In genomic region chr17:15152477-15152876, GRCm38 (mm10) we compare ENCODE assay signal across 19 mouse cellular contexts.
A peak's percentile ranks its signal among the peaks of the same experiment; 100 is the strongest.
DNase-seq lines count a peak whose midpoint lies in the region; ATAC-seq and TF ChIP-seq lines count a peak whose summit lies in the region.
"Had no signal": no experiment of that assay in that cellular context is flagged by ENCODE, and none has a peak within 500 bp of the region (broad histone marks: within the 10 kb centered on the region; RNA-seq: fewer than 3 reads in every experiment).

No protein-coding gene starts in this region.

- no peaks in the 10 kb centered on the region for H3K27me3 ChIP-seq in heart, embryonic 12.5 days (replicated peaks)
- H3K27me3 ChIP-seq in heart, postnatal 0 days (ENCODE audit: control insufficient read depth, insufficient read depth, low read length) = no peaks in the 10 kb centered on the region; the same call in 1 of the 2 replicates
- H3K27me3 ChIP-seq in heart, embryonic 10.5 days (ENCODE audit: insufficient read depth, poor library complexity, severe bottlenecking) = no peaks in the 10 kb centered on the region
- H3K27me3 ChIP-seq in kidney, embryonic 15.5 days = peaks cover 24% of the 10 kb centered on the region; the same call in 1 of the 2 replicates
- H3K27me3 ChIP-seq in MEL (ENCODE audit: control insufficient read depth in 1 of 2, insufficient read depth in 2 of 2, low read length in 2 of 2) = no peaks in the 10 kb centered on the region
- H3K27me3 ChIP-seq: embryonic facial prominence, embryonic 13.5 days; forebrain, embryonic 12.5 days; hindbrain, embryonic 13.5 days had no signal

- H3K9ac ChIP-seq in heart, embryonic 12.5 days = no peak overlapping the region
- no peak overlapping the region for H3K9ac ChIP-seq in heart, postnatal 0 days (replicated peaks; ENCODE audit: low read depth, low read length)
- H3K9ac ChIP-seq in kidney, embryonic 15.5 days = no peak overlapping the region
- no peak overlapping the region for H3K9ac ChIP-seq in MEL (ENCODE audit: control insufficient read depth, low read depth, low read length, poor library complexity, severe bottlenecking)
- H3K9ac ChIP-seq: forebrain, embryonic 12.5 days; hindbrain, embryonic 13.5 days had no signal

- intact Hi-C loops in heart, postnatal 25 days (cut with DNase I) = no loop called here
- intact Hi-C loops in gastrocnemius, postnatal 36 days (cut with DNase I) = no loop called here

- no peak for TF ChIP-seq EP300 in heart, postnatal 0 days (IDR thresholded peaks at IDR 0.05; ENCODE audit: low read depth)
- no peak for TF ChIP-seq EP300 in MEL (IDR thresholded peaks at IDR 0.05; ENCODE audit: low read depth in 1 of 2, low read length in 2 of 2)

- H3K4me1 ChIP-seq in heart, embryonic 12.5 days (replicated peaks) = peaks cover 10% of the 10 kb centered on the region
- peaks cover 8% of the 10 kb centered on the region for H3K4me1 ChIP-seq in heart, postnatal 0 days (ENCODE audit: control insufficient read depth, insufficient read depth)
- H3K4me1 ChIP-seq in heart, embryonic 10.5 days = peaks cover 13% of the 10 kb centered on the region
- H3K4me1 ChIP-seq in kidney, embryonic 15.5 days = peaks cover 11% of the 10 kb centered on the region
- peaks cover 0 to 9% of the 10 kb centered on the region in 2 experiments; a peak in 2 of 4 replicates for H3K4me1 ChIP-seq in MEL (ENCODE audit: control insufficient read depth in 1 of 2, insufficient read depth in 2 of 2, low read length in 2 of 2)
- H3K4me1 ChIP-seq: forebrain, embryonic 12.5 days; hindbrain, embryonic 13.5 days had no signal

- no peak for TF ChIP-seq RAD21 in MEL (IDR thresholded peaks at IDR 0.05; ENCODE audit: low read depth, low read length)

- no peak for DNase-seq in heart, postnatal 25 days (ENCODE audit: low spot score)
- DNase-seq in heart, postnatal 0 days (ENCODE audit: low spot score) = no peak
- DNase-seq in heart, embryonic 10.5 days (ENCODE audit: low spot score) = no peak
- no peak for DNase-seq in kidney, adult 11 months
- peak; percentile 34 for DNase-seq in MEL (ENCODE audit: low read depth, low spot score)
- no peak for DNase-seq in gastrocnemius, postnatal 36 days
- DNase-seq: adrenal gland, adult 2 months; adrenal gland, postnatal 25 days; cerebellum, adult 18-20 months; cerebellum, adult 9-11 months; cerebellum, postnatal 36 days; gastrocnemius, postnatal 10 days had no signal

- ATAC-seq in heart, embryonic 12.5 days (ENCODE audit: insufficient number of reproducible peaks, low FRiP score) = no peak
- 0 out of 2 replicates have a peak, but pooled peaks have one; percentile 36 for ATAC-seq in heart, postnatal 0 days (ENCODE audit: insufficient read depth, low read depth)
- ATAC-seq in kidney, embryonic 15.5 days (replicated peaks; ENCODE audit: low FRiP score) = no peak
- ATAC-seq: forebrain, embryonic 16.5 days; hindbrain, postnatal 0 days had no signal

- no peaks in the 10 kb centered on the region for H3K36me3 ChIP-seq in heart, embryonic 12.5 days
- H3K36me3 ChIP-seq in heart, postnatal 0 days (replicated peaks; ENCODE audit: control insufficient read depth, insufficient read depth, low read length) = no peaks in the 10 kb centered on the region
- no peaks in the 10 kb centered on the region for H3K36me3 ChIP-seq in heart, embryonic 10.5 days
- no peaks in the 10 kb centered on the region for H3K36me3 ChIP-seq in kidney, embryonic 15.5 days
- H3K36me3 ChIP-seq in MEL (ENCODE audit: control insufficient read depth in 1 of 2, insufficient read depth in 2 of 2, low read length in 2 of 2) = peaks cover 0 to 4% of the 10 kb centered on the region in 2 experiments; a peak in 2 of 4 replicates
- H3K36me3 ChIP-seq: embryonic facial prominence, embryonic 13.5 days; forebrain, embryonic 12.5 days; hindbrain, embryonic 13.5 days had no signal

- 26% methylated on average over 7 of the region's 7 CpGs for WGBS in heart, embryonic 12.5 days
- WGBS in heart, postnatal 0 days = 23% methylated on average over 7 of the region's 7 CpGs
- WGBS in heart, embryonic 10.5 days = 36% methylated on average over 7 of the region's 7 CpGs
- 40% methylated on average over 7 of the region's 7 CpGs for WGBS in kidney, embryonic 15.5 days

- H3K79me2 ChIP-seq in MEL (ENCODE audit: control insufficient read depth, insufficient read depth, low read length, poor library complexity) = no peaks in the 10 kb centered on the region

- H3K27ac ChIP-seq in heart, embryonic 12.5 days (ENCODE audit: poor library complexity, severe bottlenecking) = peak overlapping the region; percentile 41; the same call in 1 of the 2 replicates
- no peak overlapping the region for H3K27ac ChIP-seq in heart, postnatal 0 days (ENCODE audit: low read depth)
- H3K27ac ChIP-seq in heart, embryonic 10.5 days = no peak overlapping the region
- H3K27ac ChIP-seq in kidney, embryonic 15.5 days = 0 out of 2 replicates have a peak overlapping the region, but pooled peaks have one; percentile 14
- no peak overlapping the region for H3K27ac ChIP-seq in MEL (ENCODE audit: control insufficient read depth, low read depth, low read length)
- H3K27ac ChIP-seq: embryonic facial prominence, embryonic 13.5 days; forebrain, embryonic 12.5 days; hindbrain, embryonic 13.5 days; hindbrain, postnatal 0 days had no signal

- no peak overlapping the region for H3K4me3 ChIP-seq in heart, embryonic 12.5 days
- H3K4me3 ChIP-seq in heart, postnatal 0 days (ENCODE audit: low read depth, low read length) = no peak overlapping the region
- H3K4me3 ChIP-seq in heart, embryonic 10.5 days = no peak overlapping the region
- no peak overlapping the region for H3K4me3 ChIP-seq in kidney, embryonic 15.5 days (replicated peaks)
- no peak overlapping the region for H3K4me3 ChIP-seq in MEL (ENCODE audit: control insufficient read depth in 1 of 2, insufficient read depth in 1 of 2, low read depth in 2 of 2, low read length in 2 of 2)
- H3K4me3 ChIP-seq: embryonic facial prominence, embryonic 13.5 days; forebrain, embryonic 12.5 days; hindbrain, embryonic 13.5 days had no signal

- TF ChIP-seq CTCF in heart, postnatal 0 days (IDR thresholded peaks at IDR 0.05; ENCODE audit: low read depth) = no peak
- no peak for TF ChIP-seq CTCF in MEL (IDR thresholded peaks at IDR 0.05 in 2 of 3, conservative IDR thresholded peaks at IDR 0.05 in 1 of 3; ENCODE audit: control insufficient read depth in 1 of 3, insufficient read depth in 1 of 3, low read depth in 2 of 3, low read length in 3 of 3, poor library complexity in 1 of 3, severe bottlenecking in 1 of 3)

- TF ChIP-seq POLR2A in MEL (IDR thresholded peaks at IDR 0.05; ENCODE audit: control insufficient read depth in 1 of 2, insufficient read depth in 1 of 2, low read depth in 1 of 2, low read length in 2 of 2, poor library complexity in 1 of 2) = no peak

- no peak overlapping the region for H3K4me2 ChIP-seq in heart, embryonic 12.5 days
- no peak overlapping the region for H3K4me2 ChIP-seq in heart, postnatal 0 days (ENCODE audit: low read depth, low read length)
- no peak overlapping the region for H3K4me2 ChIP-seq in kidney, embryonic 15.5 days
- H3K4me2 ChIP-seq: embryonic facial prominence, embryonic 13.5 days; forebrain, embryonic 12.5 days; hindbrain, embryonic 13.5 days had no signal

- no peaks in the 10 kb centered on the region for H3K9me3 ChIP-seq in heart, embryonic 12.5 days (replicated peaks)
- no peaks in the 10 kb centered on the region for H3K9me3 ChIP-seq in heart, postnatal 0 days (replicated peaks; ENCODE audit: control insufficient read depth, low read length)
- H3K9me3 ChIP-seq in heart, embryonic 10.5 days = no peaks in the 10 kb centered on the region
- H3K9me3 ChIP-seq in kidney, embryonic 15.5 days (replicated peaks) = no peaks in the 10 kb centered on the region
- H3K9me3 ChIP-seq in MEL (replicated peaks; ENCODE audit: insufficient read depth, low read length) = no peaks in the 10 kb centered on the region
- H3K9me3 ChIP-seq: embryonic facial prominence, embryonic 13.5 days; forebrain, embryonic 12.5 days; hindbrain, embryonic 13.5 days had no signal

TF ChIP-seq in MEL, 35 proteins besides CTCF, POLR2A, EP300 and RAD21:
- TF ChIP-seq POLR2AphosphoS2 (IDR thresholded peaks at IDR 0.05; ENCODE audit: low read length) (no peak), MYC (IDR thresholded peaks at IDR 0.05; ENCODE audit: low read depth, low read length) (peak; percentile 88), USF1 (IDR thresholded peaks at IDR 0.05; ENCODE audit: low read depth, low read length) (0 out of 2 replicates have a peak, but pooled peaks have one; percentile 22), GATA1 (IDR thresholded peaks at IDR 0.05; ENCODE audit: low read depth, low read length) (0 out of 2 replicates have a peak, but pooled peaks have one; percentile 30), MAX (IDR thresholded peaks at IDR 0.05; ENCODE audit: low read length) (peak; percentile 52; the same call in 1 of the 2 replicates)

Comparison
In these comparisons a context has a peak if more than half of its experiments do, and no peak if none do; other contexts are left out.
1. H3K27ac ChIP-seq: peak in heart, embryonic 12.5 days (single experiment) and kidney, embryonic 15.5 days (single experiment); none in heart, postnatal 0 days (single experiment), heart, embryonic 10.5 days (single experiment) and MEL (single experiment).